Mouse (Mus musculus) CH12.LX (cell line): ENCODE measurements around the gene Amer3. TPM values are rescaled to one million over a fixed set of nuclear protein-coding genes. Genes with fewer than 3 reads are reported as not detected.

Experiments
- DNase-seq: peaks from one replicate; pipeline ENCODE4 v3.0.0-alpha.2; 2013; ENCODE audit errors: extremely low read depth
- H3K27ac ChIP-seq: 2 replicates; pipeline ENCODE4 v1.5.1; 2012; ENCODE audit warnings: low read depth, mild to moderate bottlenecking, control low read depth, moderate library complexity; ENCODE audit not compliant: insufficient read depth
- H3K27me3 ChIP-seq: replicated peaks from 2 replicates; pipeline ENCODE3; 2012; ENCODE audit warnings: inconsistent platforms
- H3K36me3 ChIP-seq, 2 experiments: replicated peaks in 1 of 2; 2 replicates each; pipeline versions ENCODE3 to v1.6.1; 2012; ENCODE audit warnings: inconsistent platforms in 1 of 2, low read length in 1 of 2, mild to moderate bottlenecking in 1 of 2, mixed read lengths in 1 of 2, moderate library complexity in 1 of 2; ENCODE audit not compliant: control insufficient read depth in 1 of 2, insufficient read depth in 1 of 2
- H3K4me1 ChIP-seq, 2 experiments: 2 replicates each; pipeline ENCODE4 v1.6.1; 2012; ENCODE audit warnings: inconsistent platforms in 1 of 2, moderate library complexity in 1 of 2; ENCODE audit not compliant: insufficient read depth in 2 of 2, control insufficient read depth in 1 of 2
- H3K4me2 ChIP-seq: 2 replicates; pipeline ENCODE4 v1.6.1; 2012; ENCODE audit warnings: low read depth, mild to moderate bottlenecking, control low read depth; ENCODE audit not compliant: poor library complexity, insufficient read depth, severe bottlenecking
- H3K4me3 ChIP-seq, 3 experiments: fragments of 150-350 bp in 1 of 3; sonication (generic) in 1 of 3; replicated peaks in 1 of 3; 2 replicates each; pipeline versions ENCODE3 to v1.5.1; 2011 to 2012; ENCODE audit warnings: low read depth in 2 of 3, low read length in 2 of 3, mild to moderate bottlenecking in 2 of 3, moderate library complexity in 2 of 3, control low read depth in 1 of 3, improper control_type of control experiment in 1 of 3, inconsistent platforms in 1 of 3, mixed read lengths in 1 of 3; ENCODE audit not compliant: poor library complexity in 1 of 3
- H3K79me2 ChIP-seq: replicated peaks from 2 replicates; pipeline ENCODE4 v1.6.1; 2012; ENCODE audit warnings: mild to moderate bottlenecking, moderate library complexity; ENCODE audit not compliant: control insufficient read depth, poor library complexity, insufficient read depth, severe bottlenecking; ENCODE audit errors: extremely low read depth
- H3K9ac ChIP-seq: 2 replicates; pipeline ENCODE4 v1.6.1; 2012; ENCODE audit warnings: low read depth, mild to moderate bottlenecking, control low read depth, moderate library complexity; ENCODE audit not compliant: insufficient read depth
- H3K9me3 ChIP-seq: replicated peaks from 2 replicates; pipeline ENCODE3; 2012; ENCODE audit warnings: low read length, inconsistent platforms, mixed read lengths
- CHD1 ChIP-seq: IDR thresholded peaks from 2 replicates; pipeline ENCODE4 v1.6.1; 2012; ENCODE audit warnings: low read depth, low read length, improper control_type of control experiment, inconsistent platforms
- CHD2 ChIP-seq: IDR thresholded peaks from 2 replicates; pipeline ENCODE4 v1.6.1; 2011; ENCODE audit warnings: low read length, improper control_type of control experiment
- CTCF ChIP-seq, 2 experiments: IDR thresholded peaks in 1 of 2; conservative IDR thresholded peaks in 1 of 2; 2 replicates each; pipeline ENCODE4 v1.5.1; 2011 to 2012; ENCODE audit warnings: low read depth in 2 of 2, low read length in 2 of 2, improper control_type of control experiment in 1 of 2, inconsistent platforms in 1 of 2, mild to moderate bottlenecking in 1 of 2, moderate library complexity in 1 of 2
- E2F4 ChIP-seq: IDR thresholded peaks from 2 replicates; pipeline ENCODE4 v1.6.1; 2011; ENCODE audit warnings: low read depth, low read length, improper control_type of control experiment; ENCODE audit not compliant: insufficient replicate concordance
- ELF1 ChIP-seq: IDR thresholded peaks from 2 replicates; pipeline ENCODE4 v1.6.1; 2014; ENCODE audit warnings: low read depth, mild to moderate bottlenecking, inconsistent platforms, low read length, improper control_type of control experiment
- EP300 ChIP-seq: IDR thresholded peaks from 2 replicates; pipeline ENCODE4 v1.6.1; 2011; ENCODE audit warnings: low read length, improper control_type of control experiment
- ETS1 ChIP-seq: conservative IDR thresholded peaks from 2 replicates; pipeline ENCODE4 v1.6.1; 2012; ENCODE audit warnings: low read depth, mild to moderate bottlenecking, inconsistent platforms, low read length, improper control_type of control experiment, moderate library complexity
- GABPA ChIP-seq: IDR thresholded peaks from 2 replicates; pipeline ENCODE4 v1.6.1; 2012; ENCODE audit warnings: low read depth, low read length, improper control_type of control experiment, inconsistent platforms; ENCODE audit not compliant: insufficient replicate concordance
- HCFC1 ChIP-seq: IDR thresholded peaks from 2 replicates; pipeline ENCODE4 v1.6.1; 2012; ENCODE audit warnings: low read depth, mild to moderate bottlenecking, inconsistent platforms, low read length, improper control_type of control experiment
- IRF4 ChIP-seq: IDR thresholded peaks from 2 replicates; pipeline ENCODE4 v1.6.1; 2014; ENCODE audit warnings: low read depth, mild to moderate bottlenecking, inconsistent platforms, low read length, improper control_type of control experiment
- JUN ChIP-seq: IDR thresholded peaks from 2 replicates; pipeline ENCODE4 v1.6.1; 2011; ENCODE audit warnings: low read depth, mild to moderate bottlenecking, low read length, improper control_type of control experiment, moderate library complexity; ENCODE audit not compliant: insufficient read depth
- JUND ChIP-seq: conservative IDR thresholded peaks from 2 replicates; pipeline ENCODE4 v1.6.1; 2011; ENCODE audit warnings: low read depth, low read length, improper control_type of control experiment
- KAT2A ChIP-seq: IDR thresholded peaks from 2 replicates; pipeline ENCODE4 v1.6.1; 2012; ENCODE audit warnings: low read length, improper control_type of control experiment, inconsistent platforms; ENCODE audit not compliant: insufficient replicate concordance
- MAFK ChIP-seq: IDR thresholded peaks from 2 replicates; pipeline ENCODE4 v1.6.1; 2011; ENCODE audit warnings: low read length, improper control_type of control experiment; ENCODE audit not compliant: insufficient replicate concordance
- MAX ChIP-seq: IDR thresholded peaks from 2 replicates; pipeline ENCODE4 v1.6.1; 2011; ENCODE audit warnings: low read length, improper control_type of control experiment
- MAZ ChIP-seq: IDR thresholded peaks from 2 replicates; pipeline ENCODE4 v1.6.1; 2012; ENCODE audit warnings: low read depth, mild to moderate bottlenecking, inconsistent platforms, low read length, improper control_type of control experiment, moderate library complexity
- MYC ChIP-seq: IDR thresholded peaks from 2 replicates; pipeline ENCODE4 v1.6.1; 2011; ENCODE audit warnings: low read depth, mild to moderate bottlenecking, improper control_type of control experiment, low read length
- NELFE ChIP-seq: IDR thresholded peaks from 2 replicates; pipeline ENCODE4 v1.6.1; 2011; ENCODE audit warnings: low read depth, low read length, improper control_type of control experiment
- NRF1 ChIP-seq: IDR thresholded peaks from 2 replicates; pipeline ENCODE4 v1.6.1; 2014; ENCODE audit warnings: low read depth, mild to moderate bottlenecking, inconsistent platforms, low read length, improper control_type of control experiment, moderate library complexity
- POLR2AphosphoS2 ChIP-seq: IDR thresholded peaks from 2 replicates; pipeline ENCODE4 v1.6.1; 2011; ENCODE audit warnings: low read depth, low read length, improper control_type of control experiment
- RCOR1 ChIP-seq: conservative IDR thresholded peaks from 2 replicates; pipeline ENCODE4 v1.6.1; 2012; ENCODE audit warnings: low read depth, mild to moderate bottlenecking, inconsistent platforms, low read length, improper control_type of control experiment
- SIN3A ChIP-seq: IDR thresholded peaks from 2 replicates; pipeline ENCODE4 v1.6.1; 2012; ENCODE audit warnings: low read length, improper control_type of control experiment, inconsistent platforms
- TBP ChIP-seq: conservative IDR thresholded peaks from 2 replicates; pipeline ENCODE4 v1.6.1; 2011; ENCODE audit warnings: low read depth, low read length, improper control_type of control experiment
- TCF12 ChIP-seq: IDR thresholded peaks from 2 replicates; pipeline ENCODE4 v1.6.1; 2014; ENCODE audit warnings: low read depth, mild to moderate bottlenecking, inconsistent platforms, low read length, improper control_type of control experiment
- UBTF ChIP-seq: IDR thresholded peaks from 2 replicates; pipeline ENCODE4 v1.6.1; 2012; ENCODE audit warnings: low read depth, mild to moderate bottlenecking, inconsistent platforms, low read length, improper control_type of control experiment, moderate library complexity
- ZC3H11A ChIP-seq: IDR thresholded peaks from 2 replicates; pipeline ENCODE4 v1.6.1; 2012; ENCODE audit warnings: low read depth, mild to moderate bottlenecking, inconsistent platforms, low read length, improper control_type of control experiment
- ZKSCAN1 ChIP-seq: IDR thresholded peaks from 2 replicates; pipeline ENCODE4 v1.6.1; 2012; ENCODE audit warnings: low read depth, inconsistent platforms, low read length, improper control_type of control experiment, borderline replicate concordance
- ZNF384 ChIP-seq: IDR thresholded peaks from 2 replicates; pipeline ENCODE4 v1.6.1; 2012; ENCODE audit warnings: low read depth, low read length, improper control_type of control experiment, inconsistent platforms
- dilution Hi-C: fragments of 300-500 bp; cut with MboI; formaldehyde crosslinking; loops from 2 replicates; pipeline ENCODE4 v1.14.3; 2020; ENCODE audit warnings: low sequenced_read_pairs; ENCODE audit not compliant: extremely low pct_unique_long_range_greater_than_20kb, extremely low pct_ligation_motif_present
- in situ Hi-C: fragments of 300-500 bp; cut with MboI; formaldehyde crosslinking; loops from 3 replicates; pipeline ENCODE4 v1.14.3; 2019; ENCODE audit warnings: low sequenced_read_pairs, low pct_ligation_motif_present, low pct_unique_long_range_greater_than_20kb, mixed read lengths
- polyA plus RNA-seq: library from polyadenylated mRNA; unstranded; fragments of >175 nt; gene quantifications from 2 replicates; pipeline ENCODE4 v1.2.1, GENCODE M21; 2012; ENCODE audit warnings: low read depth; ENCODE audit not compliant: insufficient read length
- total RNA-seq, 2 experiments: library from RNA; depleted of rRNA; stranded (reverse); fragments of 300-350 nt in 1 of 2; fragments of >200 nt in 1 of 2; gene quantifications; 2 replicates each; pipeline ENCODE4 v1.2.3; 2012 to 2014

The Amer3 gene
- total and polyA plus RNA-seq, 3 experiments: 0.04 to 0.20 (median 0.17) TPM

DNA sequence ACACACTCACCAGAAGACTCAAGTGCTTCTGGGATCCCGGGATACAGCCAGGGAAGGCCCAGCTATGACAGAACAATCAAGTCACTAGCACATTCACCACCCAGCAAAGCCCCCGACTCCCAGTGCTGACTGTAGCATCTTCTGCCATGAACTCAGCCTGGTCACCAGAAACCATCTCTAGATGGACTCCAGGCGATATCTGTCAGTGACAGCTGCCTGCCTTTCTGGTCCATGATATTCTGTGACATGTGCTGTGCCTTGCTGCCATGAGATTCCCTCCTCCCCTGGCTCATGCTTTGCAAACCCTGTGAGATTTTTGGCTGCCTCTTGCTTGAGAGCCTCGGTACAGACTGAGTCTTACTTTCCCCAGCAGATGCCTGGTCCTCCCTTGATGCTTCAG lies 5.3 kb downstream of the Amer3 start:
- DNase-seq: no peak
- dilution Hi-C loops: no loop called here
- Histone ChIP-seq H3K9me3 (peaks cover 3% of the 10 kb centered on the region), H3K27me3 (peaks cover 36% of the 10 kb centered on the region), H3K4me3 (no peak overlapping the region), H3K9ac (no peak overlapping the region), H3K36me3 (no peaks in the 10 kb centered on the region), H3K79me2 (no peaks in the 10 kb centered on the region), H3K27ac (no peak overlapping the region), H3K4me2 (no peak overlapping the region)
- in situ Hi-C loops: no loop called here
- TF ChIP-seq POLR2AphosphoS2: no peak
- no peak for TF ChIP-seq CHD1
- TF ChIP-seq RCOR1: no peak
- TF ChIP-seq MAFK: no peak
- no peak for TF ChIP-seq NRF1
- TF ChIP-seq JUN: no peak
- no peak for TF ChIP-seq CTCF (conservative IDR thresholded peaks at IDR 0.05 in 1 of 2, IDR thresholded peaks at IDR 0.05 in 1 of 2; ENCODE audit: low read depth in 2 of 2, low read length in 2 of 2)
- TF ChIP-seq KAT2A: no peak
- TF ChIP-seq ETS1: no peak
- no peak for TF ChIP-seq MAZ
- no peak for TF ChIP-seq UBTF
- TF ChIP-seq HCFC1: no peak
- TF ChIP-seq MYC: no peak
- no peak for TF ChIP-seq E2F4
- TF ChIP-seq NELFE: no peak
- TF ChIP-seq, all 38 proteins: peak for 0
- peaks cover 20 to 31% of the 10 kb centered on the region in 2 experiments for H3K4me1 ChIP-seq

DNA sequence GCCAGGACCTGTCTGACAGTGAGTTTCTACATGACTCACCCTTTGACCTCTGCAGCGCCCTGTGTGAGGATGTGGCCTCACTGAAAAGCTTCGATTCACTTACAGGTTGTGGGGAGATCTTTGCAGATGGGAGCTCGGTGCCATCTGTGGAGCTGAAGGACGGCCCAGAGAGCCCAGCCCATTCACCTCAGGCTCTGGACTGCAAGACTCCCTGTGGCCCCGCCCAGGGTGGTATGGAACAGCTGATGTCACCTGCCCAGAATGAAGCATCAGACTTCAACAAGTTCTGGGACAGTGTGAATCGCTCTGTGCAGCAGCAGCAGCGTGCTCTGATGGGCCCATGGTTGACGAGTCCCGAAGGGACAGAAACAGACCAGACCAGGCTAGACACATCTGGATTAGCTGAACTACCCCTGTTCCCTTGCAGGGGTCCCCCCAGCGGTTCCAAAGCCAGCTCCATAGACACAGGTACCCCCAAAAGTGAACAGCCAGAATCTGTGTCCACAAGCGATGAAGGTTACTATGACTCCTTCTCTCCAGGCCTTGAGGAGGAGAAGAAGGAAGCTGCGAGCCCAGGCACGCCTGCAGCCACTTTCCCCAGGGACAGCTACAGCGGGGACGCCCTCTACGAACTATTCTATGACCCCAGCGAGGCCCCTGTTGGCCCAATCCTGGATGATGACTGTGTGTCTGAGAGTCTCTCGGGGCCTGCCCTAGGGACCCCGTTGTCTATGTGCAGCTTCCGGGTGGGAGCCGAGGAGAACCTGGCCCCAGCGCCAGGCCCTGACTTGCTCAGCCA lies 8.0 kb downstream of the Amer3 start:
- Histone ChIP-seq H3K9ac (no peak overlapping the region), H3K27ac (peak overlapping the region; percentile 63), H3K36me3 (no peaks in the 10 kb centered on the region), H3K79me2 (no peaks in the 10 kb centered on the region), H3K4me3 (no peak overlapping the region), H3K9me3 (peaks cover 3% of the 10 kb centered on the region), H3K4me2 (peak overlapping the region; percentile 35), H3K27me3 (peaks cover 21% of the 10 kb centered on the region), H3K4me1 (peaks cover 18 to 28% of the 10 kb centered on the region in 2 experiments)
- DNase-seq: peak; percentile 79
- dilution Hi-C loops: no loop called here
- in situ Hi-C loops: no loop called here
- TF ChIP-seq JUND: no peak
- TF ChIP-seq ETS1: no peak; the same call in 1 of the 2 replicates
- TF ChIP-seq ZC3H11A: no peak
- TF ChIP-seq E2F4: no peak
- TF ChIP-seq KAT2A: 0 out of 2 replicates have a peak, but pooled peaks have one; percentile 27
- TF ChIP-seq SIN3A: no peak
- 0 out of 2 replicates have a peak, but pooled peaks have one; percentile 2 for TF ChIP-seq MAX
- peak; percentile 60 for TF ChIP-seq EP300
- peak; percentile 83 for TF ChIP-seq IRF4
- peak; percentile 50; the same call in 1 of the 2 replicates for TF ChIP-seq TBP
- no peak for TF ChIP-seq NELFE
- no peak for TF ChIP-seq MAFK
- peak; percentile 85; the same call in 1 of the 2 replicates for TF ChIP-seq UBTF
- TF ChIP-seq ELF1: peak; percentile 65
- no peak for TF ChIP-seq MAZ
- TF ChIP-seq CTCF (conservative IDR thresholded peaks at IDR 0.05 in 1 of 2, IDR thresholded peaks at IDR 0.05 in 1 of 2; ENCODE audit: low read depth in 2 of 2, low read length in 2 of 2): no peak
- TF ChIP-seq JUN: no peak; the same call in 1 of the 2 replicates
- TF ChIP-seq CHD2: peak; percentile 32; the same call in 1 of the 2 replicates
- peak; percentile 41; the same call in 1 of the 2 replicates for TF ChIP-seq TCF12
- no peak for TF ChIP-seq GABPA
- TF ChIP-seq ZNF384: no peak
- no peak for TF ChIP-seq ZKSCAN1
- peak; percentile 74; the same call in 1 of the 2 replicates for TF ChIP-seq CHD1
- no peak for TF ChIP-seq HCFC1
- TF ChIP-seq RCOR1: no peak
